Mouse (Mus musculus): ENCODE measurements around the gene Cdhr3. TPM values are rescaled to one million over a fixed set of nuclear protein-coding genes. Genes with fewer than 3 reads are reported as not detected.

Gene Cdhr3
- polyA plus RNA-seq, 1 experiment from 2014 or later = 0.19 TPM

DNA sequence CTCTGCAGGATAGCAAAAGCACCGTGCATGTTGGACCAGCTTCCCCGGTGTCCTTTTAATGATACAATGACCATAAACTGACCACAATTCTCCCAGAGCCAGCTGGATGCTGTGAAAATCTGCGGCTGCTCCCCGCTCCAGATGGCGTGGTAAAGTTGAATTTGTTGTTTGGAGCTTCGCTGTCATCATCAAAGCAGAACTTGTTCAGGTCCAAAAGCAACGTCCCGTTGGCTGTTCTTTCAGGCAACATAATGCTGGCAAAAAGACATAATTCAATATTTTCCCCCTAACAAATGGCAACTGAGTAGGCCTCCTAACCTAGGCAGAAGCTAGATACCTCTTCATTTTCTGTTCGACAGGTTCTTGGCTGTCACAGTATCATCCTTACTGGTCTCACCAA is 39.4 kb downstream of the Cdhr3 start:
- H3K4me1 ChIP-seq (replicated peaks) = peaks cover 21% of the 10 kb centered on the region
- no peaks in the 10 kb centered on the region for H3K27me3 ChIP-seq
- H3K9ac ChIP-seq = no peak overlapping the region
- no peak overlapping the region for H3K4me2 ChIP-seq
- no peaks in the 10 kb centered on the region for H3K36me3 ChIP-seq
- no peak overlapping the region for H3K27ac ChIP-seq (replicated peaks)
- H3K9me3 ChIP-seq = no peaks in the 10 kb centered on the region
- H3K4me3 ChIP-seq = no peak overlapping the region
- no peak for ATAC-seq (ENCODE audit: low FRiP score, low read depth)
- WGBS = 66% methylated on average over 9 of the region's 9 CpGs

GRCm38 (mm10) chr12:33048391-33048790 is 44.3 kb downstream of the Cdhr3 start:
- 95% methylated on average over 3 of the region's 3 CpGs for WGBS

GRCm38 (mm10) chr12:33046434-33046833 is 46.2 kb downstream of the Cdhr3 start:
- Histone ChIP-seq H3K9ac (no peak overlapping the region), H3K4me1 (replicated peaks) (peaks cover 21% of the 10 kb centered on the region), H3K4me2 (no peak overlapping the region), H3K4me3 (no peak overlapping the region), H3K9me3 (no peaks in the 10 kb centered on the region), H3K27ac (replicated peaks) (peak overlapping the region; percentile 33; the same call in 1 of the 2 replicates), H3K27me3 (peaks cover 3% of the 10 kb centered on the region; the same call in 1 of the 2 replicates), H3K36me3 (no peaks in the 10 kb centered on the region)
- WGBS = 77% methylated on average over 7 of the region's 7 CpGs
- peak; percentile 5; the same call in 1 of the 2 replicates for ATAC-seq (ENCODE audit: low FRiP score, low read depth)

More at GRCm38 (mm10) chr12:33048391-33048790, 44.3 kb downstream of the Cdhr3 start:
- Histone ChIP-seq H3K27me3 (peaks cover 3% of the 10 kb centered on the region; the same call in 1 of the 2 replicates), H3K4me3 (no peak overlapping the region), H3K27ac (replicated peaks) (no peak overlapping the region), H3K9ac (no peak overlapping the region), H3K9me3 (no peaks in the 10 kb centered on the region), H3K4me2 (no peak overlapping the region), H3K36me3 (no peaks in the 10 kb centered on the region), H3K4me1 (replicated peaks) (peaks cover 28% of the 10 kb centered on the region)
- ATAC-seq (ENCODE audit: low FRiP score, low read depth) = no peak

DNA sequence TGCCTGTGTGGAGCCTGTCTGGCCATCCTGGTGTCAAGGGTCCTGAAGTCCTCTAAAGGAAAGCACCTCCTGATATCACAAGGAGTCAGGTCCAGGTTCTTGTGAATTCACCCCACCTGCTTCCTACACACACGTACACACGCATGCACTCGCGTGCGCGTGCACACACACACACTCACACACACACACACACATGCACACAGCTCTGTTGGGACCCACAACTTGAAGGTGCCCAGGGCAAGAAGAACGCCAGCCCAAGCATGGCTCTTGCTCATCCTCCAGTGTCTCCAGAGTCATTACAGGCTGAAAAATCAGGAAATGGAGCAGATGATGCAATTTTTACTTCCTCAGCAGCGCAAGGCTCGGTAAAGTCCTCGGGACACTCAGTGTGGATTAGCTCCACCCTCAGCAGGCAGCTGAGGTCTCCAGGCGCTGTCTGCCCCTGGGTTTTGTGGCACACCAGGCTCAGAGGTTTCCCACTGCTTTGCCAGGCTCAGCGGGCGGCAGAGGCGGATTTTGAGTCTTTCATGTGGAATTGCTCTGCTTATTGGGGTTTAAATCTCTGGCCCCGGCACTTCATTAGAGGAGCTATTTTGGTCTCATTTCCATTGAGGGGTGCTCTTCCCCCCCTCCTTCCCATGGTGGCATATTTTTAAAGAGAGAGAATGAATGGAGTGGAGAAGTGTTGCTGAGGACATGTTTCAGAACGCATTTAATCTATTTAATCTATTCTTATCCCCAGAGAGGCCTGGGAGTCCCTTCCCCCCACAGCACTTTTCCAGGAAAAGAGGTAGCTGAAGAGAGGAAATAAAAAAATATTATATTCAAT is 46.9 kb downstream of the Cdhr3 start:
- Histone ChIP-seq H3K36me3 (no peaks in the 10 kb centered on the region), H3K4me2 (0 out of 2 replicates have a peak overlapping the region, but pooled peaks have one; percentile 6), H3K27ac (replicated peaks) (peak overlapping the region; percentile 22), H3K4me1 (replicated peaks) (peaks cover 21% of the 10 kb centered on the region), H3K9ac (no peak overlapping the region), H3K27me3 (peaks cover 3% of the 10 kb centered on the region; the same call in 1 of the 2 replicates), H3K9me3 (no peaks in the 10 kb centered on the region), H3K4me3 (no peak overlapping the region)
- peak; percentile 35; the same call in 1 of the 2 replicates for ATAC-seq (ENCODE audit: low FRiP score, low read depth)
- WGBS = 44% methylated on average over 16 of the region's 16 CpGs

- Histone ChIP-seq H3K9me3 (no peaks in the 10 kb centered on the region), H3K9ac (no peak overlapping the region), H3K4me2 (no peak overlapping the region), H3K27ac (replicated peaks) (no peak overlapping the region), H3K27me3 (no peaks in the 10 kb centered on the region; the same call in 1 of the 2 replicates), H3K4me1 (replicated peaks) (peaks cover 14% of the 10 kb centered on the region), H3K4me3 (no peak overlapping the region), H3K36me3 (no peaks in the 10 kb centered on the region)
- WGBS = 91% methylated on average over 7 of the region's 7 CpGs
- no peak for ATAC-seq (ENCODE audit: low FRiP score, low read depth)
Observed at GRCm38 (mm10) chr12:33041476-33041875, 51.2 kb downstream of the Cdhr3 start.

GRCm38 (mm10) chr12:33040811-33041210 is 51.9 kb downstream of the Cdhr3 start:
- Histone ChIP-seq H3K9me3 (no peaks in the 10 kb centered on the region), H3K27me3 (no peaks in the 10 kb centered on the region), H3K27ac (replicated peaks) (no peak overlapping the region), H3K36me3 (no peaks in the 10 kb centered on the region), H3K9ac (no peak overlapping the region), H3K4me2 (no peak overlapping the region), H3K4me3 (no peak overlapping the region), H3K4me1 (replicated peaks) (peaks cover 13% of the 10 kb centered on the region)
- WGBS = 90% methylated on average over 2 of the region's 2 CpGs
- ATAC-seq (ENCODE audit: low FRiP score, low read depth) = no peak

DNA sequence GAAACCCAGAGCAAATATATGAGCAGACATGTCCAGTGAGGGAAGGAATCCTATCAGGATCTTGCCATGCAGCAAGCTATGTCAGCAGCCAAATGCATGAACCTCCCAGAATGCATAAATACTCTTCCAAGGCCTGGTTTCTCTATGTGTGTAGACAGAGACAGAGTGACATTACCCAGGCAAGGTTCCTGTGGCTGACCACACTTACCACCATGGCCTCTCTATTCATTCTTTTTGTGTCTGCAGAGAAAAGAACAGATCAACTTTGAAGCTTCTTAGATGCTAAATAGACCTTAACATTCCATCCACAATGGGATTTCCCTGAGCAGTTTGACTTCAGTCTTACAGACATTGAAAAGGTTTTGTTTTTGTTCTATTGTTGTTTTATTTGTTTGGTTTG is 54.0 kb downstream of the Cdhr3 start:
- ATAC-seq (ENCODE audit: low FRiP score, low read depth) = no peak
- H3K27me3 ChIP-seq = no peaks in the 10 kb centered on the region
- H3K4me2 ChIP-seq = no peak overlapping the region
- peaks cover 19% of the 10 kb centered on the region for H3K4me1 ChIP-seq (replicated peaks)
- H3K9ac ChIP-seq = no peak overlapping the region
- H3K36me3 ChIP-seq = no peaks in the 10 kb centered on the region
- H3K27ac ChIP-seq (replicated peaks) = no peak overlapping the region
- H3K4me3 ChIP-seq = no peak overlapping the region
- H3K9me3 ChIP-seq = no peaks in the 10 kb centered on the region

GRCm38 (mm10) chr12:33035719-33036521 is 56.8 kb downstream of the Cdhr3 start:
- Histone ChIP-seq H3K4me2 (peak overlapping the region; percentile 31), H3K9me3 (no peaks in the 10 kb centered on the region), H3K27ac (replicated peaks) (peak overlapping the region; percentile 71), H3K27me3 (no peaks in the 10 kb centered on the region), H3K9ac (no peak overlapping the region), H3K4me1 (replicated peaks) (peaks cover 19% of the 10 kb centered on the region), H3K4me3 (no peak overlapping the region), H3K36me3 (no peaks in the 10 kb centered on the region)
- peak; percentile 92 for ATAC-seq (ENCODE audit: low FRiP score, low read depth)
- WGBS = 16% methylated on average over 21 of the region's 21 CpGs

DNA sequence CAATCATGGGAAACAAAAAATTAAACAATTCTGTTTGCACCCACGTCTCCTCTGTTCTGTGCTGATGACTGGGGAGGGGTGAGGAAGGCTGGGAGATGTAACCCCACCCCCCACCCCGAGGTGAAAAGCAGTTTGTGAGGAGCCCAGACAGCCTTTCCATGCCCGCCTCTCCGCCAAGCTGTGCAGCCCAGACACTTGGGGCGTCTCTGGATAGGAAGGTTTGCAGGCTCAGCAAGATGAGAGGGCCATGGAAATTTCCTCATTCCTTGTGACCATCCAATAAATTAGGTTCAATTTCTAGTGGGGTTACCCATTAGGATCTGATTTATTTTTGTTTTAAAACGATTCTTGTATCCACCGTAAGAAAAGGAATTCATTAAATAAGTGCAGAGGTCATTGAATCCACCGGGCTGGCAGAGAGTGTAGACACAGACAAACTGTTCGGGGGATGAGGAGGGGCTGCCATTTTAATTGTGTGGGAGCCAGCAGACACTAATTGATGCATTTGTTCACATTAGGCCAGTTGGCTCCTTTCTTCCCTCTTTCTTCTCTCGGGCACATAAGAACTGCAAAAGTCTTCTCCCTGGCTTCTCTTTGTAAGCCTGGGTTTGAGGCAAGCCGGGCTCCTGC is 57.5 kb downstream of the Cdhr3 start:
- no peak overlapping the region for H3K9ac ChIP-seq
- peaks cover 23% of the 10 kb centered on the region for H3K4me1 ChIP-seq (replicated peaks)
- H3K36me3 ChIP-seq = no peaks in the 10 kb centered on the region
- H3K9me3 ChIP-seq = no peaks in the 10 kb centered on the region
- H3K4me2 ChIP-seq = peak overlapping the region; percentile 31
- H3K4me3 ChIP-seq = no peak overlapping the region
- WGBS = 13% methylated on average over 11 of the region's 11 CpGs
- H3K27me3 ChIP-seq = no peaks in the 10 kb centered on the region
- ATAC-seq (ENCODE audit: low FRiP score, low read depth) = peak; percentile 84
- H3K27ac ChIP-seq (replicated peaks) = peak overlapping the region; percentile 71

DNA sequence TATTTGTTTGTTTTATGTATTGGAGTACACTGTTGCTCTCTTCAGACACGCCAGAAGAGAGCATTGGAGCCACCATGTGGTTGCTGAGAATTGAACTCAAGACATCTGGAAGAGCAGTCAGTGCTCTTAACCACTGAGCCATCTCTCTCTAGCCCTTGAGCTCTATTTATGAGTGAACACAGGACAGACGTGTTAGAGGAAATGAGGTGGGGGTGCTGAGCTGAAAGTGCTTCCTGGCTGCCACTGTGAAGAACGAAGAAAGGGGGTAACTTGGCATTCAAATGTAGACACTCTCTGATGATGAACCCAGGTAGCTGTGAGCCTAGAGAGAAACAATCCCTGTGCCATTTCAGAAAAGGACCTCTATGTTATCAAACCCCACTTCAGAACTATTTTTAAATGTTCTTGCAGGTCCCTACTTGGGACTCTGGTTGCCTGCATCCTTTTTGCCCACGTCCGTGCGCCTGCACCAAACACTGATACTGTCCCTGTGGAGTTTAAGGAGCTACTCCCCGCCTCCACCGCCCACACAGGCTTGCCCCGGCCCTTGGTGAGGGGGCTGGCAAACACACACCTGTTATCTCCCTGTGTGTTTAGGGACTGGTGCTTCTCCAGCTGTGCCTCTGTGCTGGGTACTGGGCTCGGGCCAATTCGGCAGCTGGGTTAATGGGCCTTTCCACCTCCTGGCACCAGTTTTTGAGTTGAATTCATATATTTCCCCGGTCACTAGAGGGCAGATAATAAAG is 58.2 kb downstream of the Cdhr3 start:
- Histone ChIP-seq H3K4me1 (replicated peaks) (peaks cover 25% of the 10 kb centered on the region), H3K9ac (no peak overlapping the region), H3K27ac (replicated peaks) (peak overlapping the region; percentile 71; the same call in 1 of the 2 replicates), H3K36me3 (no peaks in the 10 kb centered on the region), H3K9me3 (no peaks in the 10 kb centered on the region), H3K4me2 (peak overlapping the region; percentile 31; the same call in 1 of the 2 replicates), H3K27me3 (no peaks in the 10 kb centered on the region), H3K4me3 (no peak overlapping the region)
- WGBS = 37% methylated on average over 12 of the region's 12 CpGs
- no peak for ATAC-seq (ENCODE audit: low FRiP score, low read depth)

DNA sequence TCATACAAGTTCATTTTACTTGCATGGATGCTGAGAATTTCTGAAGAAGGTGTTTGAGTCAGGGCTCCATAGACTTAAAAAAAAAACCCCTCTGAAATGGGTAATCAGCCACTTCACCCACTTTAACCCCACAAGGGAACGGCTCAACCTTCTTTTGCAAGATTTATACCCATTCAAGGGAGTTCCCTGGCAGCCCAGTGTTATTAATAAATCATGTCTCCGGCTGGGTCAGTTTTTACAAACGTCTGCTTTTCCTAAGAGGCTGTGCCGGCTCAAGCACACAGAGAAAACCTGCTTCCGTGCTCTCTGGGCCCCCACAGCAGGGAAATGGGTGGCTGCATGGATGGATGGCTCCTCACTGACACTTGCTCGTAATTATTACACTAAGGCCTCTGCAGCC is 59.5 kb downstream of the Cdhr3 start:
- no peak overlapping the region for H3K9ac ChIP-seq
- 44% methylated on average over 6 of the region's 6 CpGs for whole genome bisulfite sequencing
- no peak for ATAC-seq (ENCODE audit: low FRiP score, low read depth)
- no peak overlapping the region for H3K27ac ChIP-seq (replicated peaks)
- no peaks in the 10 kb centered on the region for H3K9me3 ChIP-seq
- H3K4me1 ChIP-seq (replicated peaks) = peaks cover 25% of the 10 kb centered on the region
- no peak overlapping the region for H3K4me3 ChIP-seq
- no peak overlapping the region for H3K4me2 ChIP-seq
- no peaks in the 10 kb centered on the region for H3K36me3 ChIP-seq
- 0 out of 2 replicates have a peak, but pooled peaks cover 3% of the 10 kb centered on the region for H3K27me3 ChIP-seq
